Mouse (Mus musculus) liver, embryonic 14.5 days (tissue): ENCODE results near the gene Cxcr5. TPM values are rescaled to one million over a fixed set of nuclear protein-coding genes. Genes with fewer than 3 reads are reported as not detected.

Experiments
- ATAC-seq: fragments of 200-750 bp; cut with Nextera tagmentation; 2 replicates; pipeline ENCODE4 v1.8.0; 2017; ENCODE audit warnings: moderate number of reproducible peaks, mild to moderate bottlenecking, moderate library complexity; ENCODE audit not compliant: insufficient read depth
- DNase-seq, 3 experiments: peaks; one replicate each; pipeline ENCODE4 v3.0.0-alpha.2; 2012 to 2013; ENCODE audit warnings: low read depth in 3 of 3, low spot score in 3 of 3
- H3K27ac ChIP-seq: fragments of 300-500 bp; sonication (generic); 2 replicates; pipeline ENCODE4 v1.5.1; 2014; ENCODE audit warnings: moderate library complexity, mild to moderate bottlenecking, control low read depth, inconsistent platforms
- H3K27me3 ChIP-seq: fragments of 300-500 bp; sonication (generic); 2 replicates; pipeline ENCODE4 v1.6.1; 2014; ENCODE audit warnings: mild to moderate bottlenecking, low read length, moderate library complexity; ENCODE audit not compliant: control insufficient read depth, insufficient read depth
- H3K36me3 ChIP-seq: fragments of 300-500 bp; sonication (generic); replicated peaks from 2 replicates; pipeline ENCODE4 v1.6.1; 2014; ENCODE audit warnings: low read depth; ENCODE audit not compliant: control insufficient read depth, insufficient read depth
- H3K4me1 ChIP-seq, 2 experiments: fragments of 200-500 bp in 1 of 2; fragments of 300-500 bp in 1 of 2; sonication (generic) in 1 of 2; replicated peaks; 2 replicates each; pipeline ENCODE4 v1.6.1; 2012 to 2014; ENCODE audit warnings: antibody characterized with exemption in 1 of 2, inconsistent platforms in 1 of 2, low read length in 1 of 2; ENCODE audit not compliant: control insufficient read depth in 2 of 2, insufficient read depth in 2 of 2
- H3K4me2 ChIP-seq: fragments of 300-500 bp; sonication (generic); 2 replicates; pipeline ENCODE4 v1.6.1; 2014; ENCODE audit warnings: low read depth, mild to moderate bottlenecking, control low read depth, moderate library complexity
- H3K4me3 ChIP-seq, 2 experiments: fragments of 200-500 bp in 1 of 2; fragments of 300-500 bp in 1 of 2; sonication (generic) in 1 of 2; 2 replicates each; pipeline ENCODE4 v1.5.1; 2012 to 2014; ENCODE audit warnings: low read depth in 2 of 2, low read length in 2 of 2, mild to moderate bottlenecking in 2 of 2, control low read depth in 1 of 2, inconsistent platforms in 1 of 2, moderate library complexity in 1 of 2; ENCODE audit not compliant: insufficient read depth in 1 of 2
- H3K9ac ChIP-seq: fragments of 300-500 bp; sonication (generic); replicated peaks from 2 replicates; pipeline ENCODE4 v1.6.1; 2014; ENCODE audit warnings: mild to moderate bottlenecking, control low read depth, moderate library complexity
- H3K9me3 ChIP-seq: fragments of 300-500 bp; sonication (generic); 2 replicates; pipeline ENCODE4 v1.6.1; 2016; ENCODE audit warnings: low read length, mixed read lengths; ENCODE audit not compliant: control insufficient read depth
- CTCF ChIP-seq: IDR thresholded peaks from 2 replicates; pipeline ENCODE4 v1.5.1; 2016; ENCODE audit warnings: antibody characterized with exemption, low read depth, control low read depth
- EP300 ChIP-seq: IDR thresholded peaks from 2 replicates; pipeline ENCODE4 v1.6.1; 2016; ENCODE audit warnings: antibody characterized with exemption, low read depth
- WGBS: fragments of 180-500 bp; shearing (Covaris S2); extraction: QIAGEN DNeasy Blood & Tissue Kit; methylation state at CpG from one replicate; pipeline ENCODE4 v1.1.7; 2014; ENCODE audit not compliant: insufficient replicate concordance; 5-methylcytosine and 5-hydroxymethylcytosine counted together
- polyA plus RNA-seq, 2 experiments: library from polyadenylated mRNA; depleted of rRNA in 1 of 2; stranded (reverse) in 1 of 2; unstranded in 1 of 2; fragments of >200 nt; fragmentation: Nextera tagmentation in 1 of 2; extraction: Ambion mirVana in 1 of 2; gene quantifications; 2 replicates each; pipeline versions ENCODE4 v1.2.1 to v1.2.3; 2012 to 2014

Cxcr5 gene
- polyA plus RNA-seq, 2 experiments, result 0.03 TPM; not detected in 1

- Histone ChIP-seq H3K36me3 (no peaks in the 10 kb centered on the region), H3K4me1 (peaks cover 0 to 19% of the 10 kb centered on the region in 2 experiments; a peak in 3 of 4 replicates), H3K27ac (no peak overlapping the region), H3K9ac (no peak overlapping the region), H3K9me3 (no peaks in the 10 kb centered on the region), H3K4me3 (no peak overlapping the region), H3K4me2 (no peak overlapping the region), H3K27me3 (peaks cover 14% of the 10 kb centered on the region)
- ATAC-seq, result no peak
- TF ChIP-seq EP300, result no peak
- TF ChIP-seq CTCF, result no peak
- DNase-seq, result no peak
- 65% methylated on average over 10 of the region's 10 CpGs for WGBS
These were observed 65.8 kb downstream of the Cxcr5 start for GRCm38 (mm10) chr9:44495810-44496344.

- 21% methylated on average over 9 of the region's 9 CpGs for WGBS
- Histone ChIP-seq H3K9ac (no peak overlapping the region), H3K27ac (no peak overlapping the region), H3K27me3 (peaks cover 14% of the 10 kb centered on the region), H3K9me3 (no peaks in the 10 kb centered on the region), H3K36me3 (no peaks in the 10 kb centered on the region), H3K4me2 (no peak overlapping the region), H3K4me3 (no peak overlapping the region), H3K4me1 (peaks cover 0 to 19% of the 10 kb centered on the region in 2 experiments; a peak in 3 of 4 replicates)
- TF ChIP-seq CTCF, result no peak
- TF ChIP-seq EP300, result no peak
- DNase-seq, result no peak
- ATAC-seq, result no peak
These were observed 66.5 kb downstream of the Cxcr5 start for GRCm38 (mm10) chr9:44494863-44495809.

GRCm38 (mm10) chr9:44494261-44494862 lies 67.3 kb downstream of the Cxcr5 start:
- Histone ChIP-seq H3K27me3 (peaks cover 12% of the 10 kb centered on the region), H3K27ac (no peak overlapping the region), H3K4me1 (peaks cover 0 to 19% of the 10 kb centered on the region in 2 experiments; a peak in 3 of 4 replicates), H3K9me3 (no peaks in the 10 kb centered on the region), H3K4me3 (no peak overlapping the region), H3K9ac (no peak overlapping the region), H3K4me2 (no peak overlapping the region), H3K36me3 (no peaks in the 10 kb centered on the region)
- DNase-seq, result no peak
- ATAC-seq, result no peak
- 32% methylated on average over 11 of the region's 11 CpGs for WGBS
- no peak for TF ChIP-seq CTCF
- TF ChIP-seq EP300, result no peak

- Histone ChIP-seq H3K4me2 (no peak overlapping the region), H3K4me1 (peaks cover 0 to 17% of the 10 kb centered on the region in 2 experiments; a peak in 3 of 4 replicates), H3K27ac (no peak overlapping the region), H3K9ac (no peak overlapping the region), H3K27me3 (no peaks in the 10 kb centered on the region), H3K4me3 (no peak overlapping the region), H3K9me3 (no peaks in the 10 kb centered on the region), H3K36me3 (no peaks in the 10 kb centered on the region)
- WGBS, result 42% methylated on average over 17 of the region's 17 CpGs
- no peak for DNase-seq
- ATAC-seq, result no peak
- TF ChIP-seq EP300, result no peak
- no peak for TF ChIP-seq CTCF
These were observed 68.8 kb downstream of the Cxcr5 start for GRCm38 (mm10) chr9:44492631-44493461.
